Mouse (Mus musculus): Measurements from ENCODE around the gene Mex3a. TPM values are rescaled to one million over a fixed set of nuclear protein-coding genes. Genes with fewer than 3 reads are reported as not detected.

Mex3a gene
- polyA plus RNA-seq, 1 experiment from 2014 or later = 20.4 TPM

GRCm38 (mm10) chr3:88579454-88580117 lies 47.4 kb downstream of the Mex3a start:
- Histone ChIP-seq H3K4me2 (ENCODE audit: low read length) (peak overlapping the region; percentile 75), H3K9ac (ENCODE audit: low read depth, low read length) (peak overlapping the region; percentile 98), H3K27me3 (replicated peaks; ENCODE audit: control insufficient read depth, insufficient read depth, low read length) (no peaks in the 10 kb centered on the region), H3K4me1 (ENCODE audit: control insufficient read depth, insufficient read depth, low read depth, low read length) (peaks cover 12% of the 10 kb centered on the region), H3K27ac (ENCODE audit: low read depth, low read length) (peak overlapping the region; percentile 78), H3K9me3 (ENCODE audit: control insufficient read depth, low read length) (no peaks in the 10 kb centered on the region), H3K36me3 (ENCODE audit: control insufficient read depth, insufficient read depth, low read length) (peaks cover 15% of the 10 kb centered on the region), H3K4me3 (ENCODE audit: low read length) (peak overlapping the region; percentile 98)
- ATAC-seq = peak; percentile 93
- under 1% methylated on average over 34 of the region's 34 CpGs for WGBS

- no peak for ATAC-seq
- no peak overlapping the region for H3K9ac ChIP-seq (ENCODE audit: low read depth, low read length)
- peaks cover 38% of the 10 kb centered on the region for H3K36me3 ChIP-seq (ENCODE audit: control insufficient read depth, insufficient read depth, low read length)
- no peak overlapping the region for H3K27ac ChIP-seq (ENCODE audit: low read depth, low read length)
- H3K4me3 ChIP-seq (ENCODE audit: low read length) = no peak overlapping the region
- no peaks in the 10 kb centered on the region for H3K9me3 ChIP-seq (ENCODE audit: control insufficient read depth, low read length)
- H3K4me2 ChIP-seq (ENCODE audit: low read length) = no peak overlapping the region
- H3K4me1 ChIP-seq (ENCODE audit: control insufficient read depth, insufficient read depth, low read depth, low read length) = peaks cover 4% of the 10 kb centered on the region; the same call in 1 of the 2 replicates
- no peaks in the 10 kb centered on the region for H3K27me3 ChIP-seq (replicated peaks; ENCODE audit: control insufficient read depth, insufficient read depth, low read length)
- WGBS = 96% methylated on average over 6 of the region's 6 CpGs
Observed at GRCm38 (mm10) chr3:88585769-88586168, 53.6 kb downstream of the Mex3a start.

GRCm38 (mm10) chr3:88586640-88587039 lies 54.4 kb downstream of the Mex3a start:
- no peak for ATAC-seq
- Histone ChIP-seq H3K27ac (ENCODE audit: low read depth, low read length) (no peak overlapping the region), H3K4me3 (ENCODE audit: low read length) (no peak overlapping the region), H3K4me1 (ENCODE audit: control insufficient read depth, insufficient read depth, low read depth, low read length) (no peaks in the 10 kb centered on the region), H3K9ac (ENCODE audit: low read depth, low read length) (no peak overlapping the region), H3K9me3 (ENCODE audit: control insufficient read depth, low read length) (no peaks in the 10 kb centered on the region), H3K4me2 (ENCODE audit: low read length) (no peak overlapping the region), H3K36me3 (ENCODE audit: control insufficient read depth, insufficient read depth, low read length) (peaks cover 38% of the 10 kb centered on the region), H3K27me3 (replicated peaks; ENCODE audit: control insufficient read depth, insufficient read depth, low read length) (no peaks in the 10 kb centered on the region)
- WGBS = 97% methylated on average over 5 of the region's 5 CpGs

- Histone ChIP-seq H3K36me3 (ENCODE audit: control insufficient read depth, insufficient read depth, low read length) (peaks cover 23% of the 10 kb centered on the region), H3K9me3 (ENCODE audit: control insufficient read depth, low read length) (no peaks in the 10 kb centered on the region), H3K27me3 (replicated peaks; ENCODE audit: control insufficient read depth, insufficient read depth, low read length) (no peaks in the 10 kb centered on the region), H3K9ac (ENCODE audit: low read depth, low read length) (no peak overlapping the region), H3K27ac (ENCODE audit: low read depth, low read length) (no peak overlapping the region), H3K4me3 (ENCODE audit: low read length) (no peak overlapping the region), H3K4me1 (ENCODE audit: control insufficient read depth, insufficient read depth, low read depth, low read length) (no peaks in the 10 kb centered on the region; the same call in 1 of the 2 replicates), H3K4me2 (ENCODE audit: low read length) (no peak overlapping the region)
- 33% methylated on average over 5 of the region's 5 CpGs for WGBS
- no peak for ATAC-seq
Observed at GRCm38 (mm10) chr3:88590246-88590645, 58.1 kb downstream of the Mex3a start.

MicroRNAs within 50 kb of the gene (microRNA counts, 519-probe panel; counts per million panel counts)
- microRNA mmu-miR-1905 = not detected

Small RNA genes within 50 kb of the gene (microRNA-seq; reads per million reads assigned to microRNA genes)
- not detected for gene Mir1905

Other genes starting within 250 kb of the Mex3a start
- not detected in 2 replicates for gene Gm38392, start 245.2 kb upstream of the Mex3a start, polyA plus RNA-seq (2015; fragmentation: Nextera tagmentation; extraction: Ambion mirVana)
- 6.8 and 10.2 TPM in 2 replicates for gene Tsacc, start 235.4 kb upstream of the Mex3a start, polyA plus RNA-seq (2015; fragmentation: Nextera tagmentation; extraction: Ambion mirVana)
- 444 and 454 TPM in 2 replicates for gene Cct3, start 235.3 kb upstream of the Mex3a start, polyA plus RNA-seq (2015; fragmentation: Nextera tagmentation; extraction: Ambion mirVana)
- 127 and 136 TPM in 2 replicates for gene Glmp, start 207.4 kb upstream of the Mex3a start, polyA plus RNA-seq (2015; fragmentation: Nextera tagmentation; extraction: Ambion mirVana)
- 1.3 TPM in 2 replicates for gene Tmem79, start 196.2 kb upstream of the Mex3a start, polyA plus RNA-seq (2015; fragmentation: Nextera tagmentation; extraction: Ambion mirVana)
- 49.7 and 61.5 TPM in 2 replicates for gene Smg5, start 196.1 kb upstream of the Mex3a start, polyA plus RNA-seq (2015; fragmentation: Nextera tagmentation; extraction: Ambion mirVana)
- 2.9 and 3.1 TPM in 2 replicates for gene Paqr6, start 167.8 kb upstream of the Mex3a start, polyA plus RNA-seq (2015; fragmentation: Nextera tagmentation; extraction: Ambion mirVana)
- gene Bglap3, start 159.7 kb upstream of the Mex3a start, polyA plus RNA-seq (2015; fragmentation: Nextera tagmentation; extraction: Ambion mirVana) = 0.09 and 0.10 TPM in 2 replicates
- not detected in 2 replicates for gene Bglap2, start 153.7 kb upstream of the Mex3a start, polyA plus RNA-seq (2015; fragmentation: Nextera tagmentation; extraction: Ambion mirVana)
- gene Bglap, start 147.9 kb upstream of the Mex3a start, polyA plus RNA-seq (2015; fragmentation: Nextera tagmentation; extraction: Ambion mirVana) = not detected in 2 replicates
- 30.6 and 34.4 TPM in 2 replicates for gene Pmf1, start 122.1 kb upstream of the Mex3a start, polyA plus RNA-seq (2015; fragmentation: Nextera tagmentation; extraction: Ambion mirVana)
- 40.3 and 42.3 TPM in 2 replicates for gene Slc25a44, start 107.3 kb upstream of the Mex3a start, polyA plus RNA-seq (2015; fragmentation: Nextera tagmentation; extraction: Ambion mirVana)
- gene Sema4a, start 71.2 kb upstream of the Mex3a start, polyA plus RNA-seq (2015; fragmentation: Nextera tagmentation; extraction: Ambion mirVana) = 32.3 and 32.8 TPM in 2 replicates
- gene Lmna, start 22.4 kb upstream of the Mex3a start, polyA plus RNA-seq (2015; fragmentation: Nextera tagmentation; extraction: Ambion mirVana) = 62.3 and 70.4 TPM in 2 replicates
- gene Rab25, start 15.9 kb downstream of the Mex3a start, polyA plus RNA-seq (2015; fragmentation: Nextera tagmentation; extraction: Ambion mirVana) = 0.15 TPM in 1 of 2 replicates, not detected in the other
- gene Lamtor2, start 20.7 kb downstream of the Mex3a start, polyA plus RNA-seq (2015; fragmentation: Nextera tagmentation; extraction: Ambion mirVana) = 184 and 218 TPM in 2 replicates
- gene Ubqln4, start 21.4 kb downstream of the Mex3a start, polyA plus RNA-seq (2015; fragmentation: Nextera tagmentation; extraction: Ambion mirVana) = 40.1 and 44.4 TPM in 2 replicates
- gene Ssr2, start 43.5 kb downstream of the Mex3a start, polyA plus RNA-seq (2015; fragmentation: Nextera tagmentation; extraction: Ambion mirVana) = 133 and 167 TPM in 2 replicates
- 79.0 and 104 TPM in 2 replicates for gene Arhgef2, start 73.6 kb downstream of the Mex3a start, polyA plus RNA-seq (2015; fragmentation: Nextera tagmentation; extraction: Ambion mirVana)
- not detected in 2 replicates for gene Rxfp4, start 120.7 kb downstream of the Mex3a start, polyA plus RNA-seq (2015; fragmentation: Nextera tagmentation; extraction: Ambion mirVana)
- gene Khdc4, start 153.4 kb downstream of the Mex3a start, polyA plus RNA-seq (2015; fragmentation: Nextera tagmentation; extraction: Ambion mirVana) = 70.2 and 81.8 TPM in 2 replicates
- gene Rit1, start 184.4 kb downstream of the Mex3a start, polyA plus RNA-seq (2015; fragmentation: Nextera tagmentation; extraction: Ambion mirVana) = 72.2 and 72.6 TPM in 2 replicates
- 249 and 257 TPM in 2 replicates for gene Syt11, start 242.8 kb downstream of the Mex3a start, polyA plus RNA-seq (2015; fragmentation: Nextera tagmentation; extraction: Ambion mirVana)